Mouse (Mus musculus) forebrain, postnatal 0 days (tissue): Measurements from ENCODE around the gene Setd5. TPM values are rescaled to one million over a fixed set of nuclear protein-coding genes. Genes with fewer than 3 reads are reported as not detected.

Experiments used
- ATAC-seq: fragments of 200-750 bp; cut with Nextera tagmentation; 2 replicates; pipeline ENCODE4 v1.8.0; 2017; ENCODE audit warnings: mild to moderate bottlenecking, moderate library complexity
- DNase-seq: peaks from one replicate; pipeline ENCODE4 v3.0.0-alpha.2; 2015
- H3K27ac ChIP-seq: fragments of 300-500 bp; sonication (generic); 2 replicates; pipeline ENCODE4 v1.5.1; 2014; ENCODE audit warnings: low read depth, mild to moderate bottlenecking, antibody characterized with exemption, low read length, moderate library complexity, mixed read lengths
- H3K27me3 ChIP-seq: fragments of 300-500 bp; sonication (generic); 2 replicates; pipeline ENCODE4 v1.6.1; 2014; ENCODE audit warnings: mild to moderate bottlenecking, low read length, mixed read lengths; ENCODE audit not compliant: insufficient read depth
- H3K36me3 ChIP-seq: fragments of 300-500 bp; sonication (generic); 2 replicates; pipeline ENCODE4 v1.6.1; 2014; ENCODE audit warnings: mild to moderate bottlenecking, moderate library complexity; ENCODE audit not compliant: insufficient read depth
- H3K4me1 ChIP-seq: fragments of 300-500 bp; sonication (generic); 2 replicates; pipeline ENCODE4 v1.6.1; 2014; ENCODE audit warnings: antibody characterized with exemption; ENCODE audit not compliant: insufficient read depth
- H3K4me2 ChIP-seq: fragments of 300-500 bp; sonication (generic); 2 replicates; pipeline ENCODE4 v1.6.1; 2014; ENCODE audit warnings: low read depth, mild to moderate bottlenecking, moderate library complexity
- H3K4me3 ChIP-seq: fragments of 300-500 bp; sonication (generic); 2 replicates; pipeline ENCODE4 v1.5.1; 2014; ENCODE audit warnings: low read depth, low read length, mixed read lengths
- H3K9ac ChIP-seq: fragments of 300-500 bp; sonication (generic); 2 replicates; pipeline ENCODE4 v1.6.1; 2014; ENCODE audit warnings: mild to moderate bottlenecking
- H3K9me3 ChIP-seq: fragments of 300-500 bp; sonication (generic); 2 replicates; pipeline ENCODE4 v1.6.1; 2016; ENCODE audit warnings: low read length
- CTCF ChIP-seq: sonication (generic); IDR thresholded peaks from 2 replicates; pipeline ENCODE4 v1.5.1; 2016; ENCODE audit warnings: antibody characterized with exemption, control low read depth, low read depth
- WGBS: fragments of 180-500 bp; shearing (Covaris S2); extraction: QIAGEN DNeasy Blood & Tissue Kit; methylation state at CpG from one replicate; pipeline ENCODE4 v1.1.7; 2014; 5-methylcytosine and 5-hydroxymethylcytosine counted together
- polyA plus RNA-seq: library from polyadenylated mRNA; unstranded; fragments of >200 nt; fragmentation: Nextera tagmentation; extraction: Ambion mirVana; gene quantifications from 2 replicates; pipeline ENCODE4 v1.2.1, GENCODE M21; 2015
- total RNA-seq: library from RNA; depleted of rRNA; stranded (reverse); fragments of >200 nt; gene quantifications from 2 replicates; pipeline ENCODE4 v1.2.3, GENCODE M21; 2014

The Setd5 gene
- total and polyA plus RNA-seq, 2 experiments from 2014 or later: 48.6 to 103 TPM

GRCm38 (mm10) chr6:113095547-113095946 is 18.4 kb downstream of the Setd5 start:
- no peaks in the 10 kb centered on the region for H3K36me3 ChIP-seq
- ATAC-seq (no peak), DNase-seq (no peak)
- WGBS: 92% methylated on average over 1 of the region's 1 CpGs
- H3K27me3 ChIP-seq: no peaks in the 10 kb centered on the region
- no peaks in the 10 kb centered on the region for H3K4me1 ChIP-seq
- no peak overlapping the region for H3K4me3 ChIP-seq
- TF ChIP-seq CTCF: no peak
- no peak overlapping the region for H3K4me2 ChIP-seq
- H3K27ac ChIP-seq: no peak overlapping the region
- no peaks in the 10 kb centered on the region for H3K9me3 ChIP-seq
- no peak overlapping the region for H3K9ac ChIP-seq

GRCm38 (mm10) chr6:113097662-113098061 is 20.5 kb downstream of the Setd5 start:
- no peak overlapping the region for H3K4me3 ChIP-seq
- WGBS: 84% methylated on average over 5 of the region's 5 CpGs
- no peak for ATAC-seq

GRCm38 (mm10) chr6:113099640-113100289 is 22.6 kb downstream of the Setd5 start:
- 9% methylated on average over 5 of the region's 5 CpGs for WGBS
- H3K4me2 ChIP-seq: peak overlapping the region; percentile 4; the same call in 1 of the 2 replicates
- H3K27ac ChIP-seq: peak overlapping the region; percentile 81
- no peaks in the 10 kb centered on the region for H3K36me3 ChIP-seq
- peak overlapping the region; percentile 25; the same call in 1 of the 2 replicates for H3K9ac ChIP-seq
- no peaks in the 10 kb centered on the region for H3K27me3 ChIP-seq
- DNase-seq (peak; percentile 90), ATAC-seq (peak; percentile 97)
- no peak for TF ChIP-seq CTCF
- H3K4me1 ChIP-seq: no peaks in the 10 kb centered on the region
- no peaks in the 10 kb centered on the region for H3K9me3 ChIP-seq
- no peak overlapping the region for H3K4me3 ChIP-seq

More at GRCm38 (mm10) chr6:113097662-113098061, 20.5 kb downstream of the Setd5 start:
- no peak overlapping the region for H3K27ac ChIP-seq
- no peak overlapping the region for H3K9ac ChIP-seq
- H3K9me3 ChIP-seq: no peaks in the 10 kb centered on the region
- no peaks in the 10 kb centered on the region for H3K27me3 ChIP-seq
- H3K4me2 ChIP-seq: no peak overlapping the region
- H3K4me1 ChIP-seq: no peaks in the 10 kb centered on the region
- TF ChIP-seq CTCF: no peak
- no peak for DNase-seq
- H3K36me3 ChIP-seq: no peaks in the 10 kb centered on the region

- Histone ChIP-seq H3K27me3 (no peaks in the 10 kb centered on the region), H3K4me3 (no peak overlapping the region), H3K27ac (no peak overlapping the region), H3K4me1 (no peaks in the 10 kb centered on the region), H3K36me3 (no peaks in the 10 kb centered on the region), H3K4me2 (no peak overlapping the region), H3K9me3 (no peaks in the 10 kb centered on the region), H3K9ac (no peak overlapping the region)
- ATAC-seq (no peak), DNase-seq (no peak)
- WGBS: 80% methylated on average over 4 of the region's 4 CpGs
- no peak for TF ChIP-seq CTCF
Measured at GRCm38 (mm10) chr6:113102541-113102940, 25.4 kb downstream of the Setd5 start.

- ATAC-seq (no peak), DNase-seq (peak; percentile 12)
- H3K4me3 ChIP-seq: no peak overlapping the region
- H3K9ac ChIP-seq: no peak overlapping the region
- H3K9me3 ChIP-seq: no peaks in the 10 kb centered on the region
- no peaks in the 10 kb centered on the region for H3K36me3 ChIP-seq
- no peak overlapping the region for H3K4me2 ChIP-seq
- no peaks in the 10 kb centered on the region for H3K4me1 ChIP-seq
- no peaks in the 10 kb centered on the region for H3K27me3 ChIP-seq
- peak; percentile 53 for TF ChIP-seq CTCF
- no peak overlapping the region for H3K27ac ChIP-seq
Measured at GRCm38 (mm10) chr6:113103765-113104164, 26.6 kb downstream of the Setd5 start.

- WGBS: 89% methylated on average over 3 of the region's 3 CpGs
- TF ChIP-seq CTCF: no peak
- no peak overlapping the region for H3K4me3 ChIP-seq
- DNase-seq (no peak), ATAC-seq (no peak)
- no peaks in the 10 kb centered on the region for H3K4me1 ChIP-seq
- H3K27me3 ChIP-seq: no peaks in the 10 kb centered on the region
- no peak overlapping the region for H3K9ac ChIP-seq
- no peak overlapping the region for H3K4me2 ChIP-seq
- peaks cover 31% of the 10 kb centered on the region for H3K36me3 ChIP-seq
- no peaks in the 10 kb centered on the region for H3K9me3 ChIP-seq
- no peak overlapping the region for H3K27ac ChIP-seq
Measured at GRCm38 (mm10) chr6:113109378-113109777, 32.2 kb downstream of the Setd5 start.

GRCm38 (mm10) chr6:113109956-113110355 is 32.8 kb downstream of the Setd5 start:
- Histone ChIP-seq H3K9me3 (no peaks in the 10 kb centered on the region), H3K4me1 (no peaks in the 10 kb centered on the region), H3K4me2 (no peak overlapping the region), H3K27me3 (no peaks in the 10 kb centered on the region), H3K27ac (no peak overlapping the region), H3K9ac (no peak overlapping the region), H3K4me3 (no peak overlapping the region), H3K36me3 (peaks cover 37% of the 10 kb centered on the region)
- WGBS: 91% methylated on average over 7 of the region's 7 CpGs
- DNase-seq (no peak), ATAC-seq (no peak)
- no peak for TF ChIP-seq CTCF
